Mouse (Mus musculus): ENCODE data around the gene Shtn1. TPM values are rescaled to one million over a fixed set of nuclear protein-coding genes. Genes with fewer than 3 reads are reported as not detected.
A peak's percentile ranks its signal among the peaks of the same experiment; 100 is the strongest.

The Shtn1 gene
- total RNA-seq (2021), result under 1 TPM; 0.67 to 0.99 TPM
- long read RNA-seq, experiment 1, partial matches to known transcripts, result 1 of 3 reads
- long read RNA-seq, experiment 1, other reads (novel, unspliced or antisense), result 0 of 3 reads
- long read RNA-seq, experiment 2, result 0 reads

DNA sequence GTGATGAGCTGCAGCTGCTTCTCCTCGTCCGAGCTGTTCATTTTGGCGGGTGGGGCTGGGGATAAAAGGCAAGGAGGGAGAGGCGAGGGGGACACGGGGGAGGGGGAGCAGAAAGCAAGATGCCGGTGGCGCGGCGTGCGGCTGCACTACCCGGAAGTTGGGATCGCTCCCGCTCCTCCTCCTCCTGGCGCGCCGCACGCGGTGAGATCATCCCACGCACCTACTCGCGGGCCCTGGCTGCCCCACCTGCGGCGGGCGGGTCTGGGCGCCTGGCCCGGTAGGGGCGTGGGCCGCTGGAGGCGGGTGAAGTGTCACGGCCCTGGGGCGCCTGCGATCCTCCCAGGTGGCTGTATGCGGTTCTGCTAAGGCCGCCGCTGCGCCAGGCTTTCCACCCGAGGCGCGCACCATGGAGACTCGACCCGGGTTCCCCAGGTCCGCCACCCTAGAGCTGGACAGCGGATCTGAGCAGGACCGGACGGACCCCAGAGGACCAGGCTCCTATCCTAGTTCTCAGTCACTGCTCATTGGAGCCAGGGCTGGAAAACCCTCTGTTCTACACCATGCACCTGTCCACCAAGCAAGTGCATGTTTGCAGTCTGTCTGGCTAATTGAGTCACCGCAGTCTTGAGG is at the start of gene Shtn1:
TSS of gene Shtn1 (minus strand) at position 629 of the 630 bp plus-strand sequence.
- peak within 1 kb of the TSS; percentile 57 for H3K27ac ChIP-seq
- DNase-seq, result peak; percentile 32
- intact Hi-C loops (cut with DNase I), result no loop called here
- no peak for TF ChIP-seq CTCF (IDR thresholded peaks at IDR 0.05)
- H3K4me3 ChIP-seq, result peak within 1 kb of the TSS; percentile 74

- Histone ChIP-seq H3K27ac (no peak overlapping the region), H3K4me3 (peak overlapping the region; percentile 64)
- TF ChIP-seq CTCF (IDR thresholded peaks at IDR 0.05), result no peak
- DNase-seq, result no peak
- intact Hi-C loops (cut with DNase I), result no loop called here
Observed at GRCm38 (mm10) chr19:59114152-59114551, 38.3 kb upstream of the Shtn1 start.

GRCm38 (mm10) chr19:59109937-59110336 is 34.0 kb upstream of the Shtn1 start:
- H3K27ac ChIP-seq, result no peak overlapping the region
- intact Hi-C loops (cut with DNase I), result no loop called here
- no peak for DNase-seq
- TF ChIP-seq CTCF (IDR thresholded peaks at IDR 0.05), result no peak
- no peak overlapping the region for H3K4me3 ChIP-seq

- intact Hi-C loops (cut with DNase I), result no loop called here
- TF ChIP-seq CTCF (IDR thresholded peaks at IDR 0.05), result no peak
- DNase-seq, result no peak
- no peak overlapping the region for H3K4me3 ChIP-seq
- no peak overlapping the region for H3K27ac ChIP-seq
Observed at GRCm38 (mm10) chr19:59098315-59098714, 22.4 kb upstream of the Shtn1 start.

DNA sequence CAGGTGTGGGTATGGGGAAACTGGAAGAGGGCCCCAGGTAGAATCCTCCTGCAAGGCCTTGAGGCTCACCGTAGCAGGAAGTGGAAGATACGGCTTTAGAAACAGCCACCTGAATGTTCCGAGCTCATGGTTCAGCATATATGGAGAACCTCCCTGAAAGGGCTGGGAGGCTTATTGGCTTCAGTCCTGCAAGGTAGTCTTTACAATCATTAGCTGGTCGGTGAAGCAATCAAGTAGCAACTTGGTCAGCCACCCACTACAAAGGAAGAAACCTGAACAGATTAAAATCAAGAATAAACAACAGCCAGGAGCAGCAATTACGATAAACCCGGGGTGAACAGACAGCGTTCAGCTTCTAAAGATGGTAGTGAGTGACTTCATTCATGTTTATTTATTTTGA is 16.4 kb upstream of the Shtn1 start:
- Histone ChIP-seq H3K4me3 (no peak overlapping the region), H3K27ac (no peak overlapping the region)
- TF ChIP-seq CTCF (IDR thresholded peaks at IDR 0.05), result no peak
- no peak for DNase-seq
- intact Hi-C loops (cut with DNase I), result no loop called here

DNA sequence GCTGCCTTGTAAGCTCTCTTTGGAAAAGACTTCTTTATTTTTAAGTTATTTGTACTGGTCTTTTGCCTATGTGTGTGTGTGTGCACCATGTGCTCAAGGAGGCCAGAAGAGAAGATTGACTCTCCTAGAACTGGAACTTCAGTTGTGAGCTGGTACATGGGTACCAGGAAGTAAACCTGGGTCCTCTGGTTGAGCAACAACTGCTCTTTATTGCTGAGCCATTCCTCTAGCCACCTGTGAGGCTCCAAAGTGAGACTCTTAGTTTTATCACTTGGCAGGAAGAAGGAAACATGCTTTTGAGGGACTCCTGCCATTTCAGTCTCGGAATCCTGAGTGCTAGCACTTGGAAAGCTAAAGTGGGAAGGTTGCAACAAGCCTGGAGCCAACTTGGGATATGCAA is 14.4 kb upstream of the Shtn1 start:
- DNase-seq, result no peak
- TF ChIP-seq CTCF (IDR thresholded peaks at IDR 0.05), result no peak
- H3K4me3 ChIP-seq, result no peak overlapping the region
- intact Hi-C loops (cut with DNase I), result no loop called here
- no peak overlapping the region for H3K27ac ChIP-seq

DNA sequence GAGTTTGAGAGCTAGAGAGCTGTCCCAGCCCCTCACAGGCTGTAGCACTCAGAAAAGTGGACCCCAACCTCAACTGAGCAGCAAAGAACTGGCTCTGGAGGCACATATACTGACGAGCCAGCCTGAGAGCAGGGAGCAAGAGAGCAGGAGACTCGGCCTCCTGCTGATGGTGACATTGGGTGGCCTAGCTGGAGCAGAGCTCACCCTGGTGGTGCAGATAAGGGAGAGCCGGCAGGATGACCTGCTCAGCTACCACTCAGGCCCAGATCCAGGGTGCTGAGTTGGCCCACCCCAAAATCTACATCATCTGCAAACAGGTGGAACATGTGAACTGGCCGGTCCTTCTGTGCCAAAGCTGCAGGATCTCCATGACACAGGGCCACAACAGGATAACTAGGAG is 8.4 kb upstream of the Shtn1 start:
- TF ChIP-seq CTCF (IDR thresholded peaks at IDR 0.05), result peak; percentile 24; the same call in 1 of the 2 replicates
- intact Hi-C loops (cut with DNase I), result no loop called here
- no peak overlapping the region for H3K4me3 ChIP-seq
- DNase-seq, result no peak
- no peak overlapping the region for H3K27ac ChIP-seq

DNA sequence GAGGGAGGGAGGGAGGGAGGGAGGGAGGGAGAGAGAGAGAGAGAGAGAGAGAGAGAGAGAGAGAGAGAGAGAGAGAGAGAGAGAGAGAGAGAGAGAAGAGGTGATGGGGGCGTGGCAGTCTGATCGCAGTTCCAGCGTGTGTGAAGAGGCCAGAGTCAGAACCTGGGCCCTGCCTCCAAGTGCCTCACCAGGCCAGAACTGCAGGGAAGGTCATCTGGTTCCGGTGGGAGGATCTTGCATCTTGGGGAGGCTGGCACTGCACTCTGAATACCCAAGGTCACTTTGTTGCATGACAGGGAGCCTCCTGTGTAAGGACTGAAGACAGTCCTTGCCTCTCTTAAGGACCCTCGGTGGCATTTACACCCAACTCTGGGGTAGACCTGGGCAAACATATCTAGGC is 231 bp upstream of the Shtn1 start:
- intact Hi-C loops (cut with DNase I), result no loop called here
- Histone ChIP-seq H3K27ac (no peak overlapping the region), H3K4me3 (no peak overlapping the region)
- DNase-seq, result no peak
- TF ChIP-seq CTCF (IDR thresholded peaks at IDR 0.05), result no peak

GRCm38 (mm10) chr19:59074841-59075471 is 944 bp downstream of the Shtn1 start:
- H3K27ac ChIP-seq, result peak overlapping the region; percentile 57
- peak; percentile 29 for DNase-seq
- TF ChIP-seq CTCF (IDR thresholded peaks at IDR 0.05), result no peak
- intact Hi-C loops (cut with DNase I), result no loop called here
- peak overlapping the region; percentile 74 for H3K4me3 ChIP-seq

- Histone ChIP-seq H3K4me3 (peak overlapping the region; percentile 74), H3K27ac (no peak overlapping the region)
- intact Hi-C loops (cut with DNase I), result no loop called here
- no peak for TF ChIP-seq CTCF (IDR thresholded peaks at IDR 0.05)
- no peak for DNase-seq
Observed at GRCm38 (mm10) chr19:59074381-59074780, 1.5 kb downstream of the Shtn1 start.

DNA sequence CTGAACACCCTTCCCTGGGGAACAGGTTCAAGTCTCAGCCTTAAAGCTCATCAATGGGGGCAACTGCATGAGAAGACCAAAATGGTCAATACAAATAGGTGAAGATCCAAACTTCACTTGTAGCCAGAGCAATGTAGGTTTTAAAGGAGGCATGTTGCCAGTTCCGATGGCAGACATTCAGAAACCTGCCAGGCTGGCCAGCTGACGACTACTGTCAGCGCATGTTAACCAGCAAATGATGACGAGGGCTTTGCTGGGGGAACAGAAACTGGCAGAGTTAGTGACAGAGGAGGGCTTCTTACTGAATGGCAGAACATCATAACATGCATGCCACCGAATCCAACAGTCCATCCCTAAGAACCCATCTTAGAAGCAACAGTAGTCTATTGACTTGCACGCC is 2.9 kb downstream of the Shtn1 start:
- no peak for TF ChIP-seq CTCF (IDR thresholded peaks at IDR 0.05)
- intact Hi-C loops (cut with DNase I), result no loop called here
- Histone ChIP-seq H3K27ac (no peak overlapping the region), H3K4me3 (no peak overlapping the region)
- no peak for DNase-seq

- Histone ChIP-seq H3K27ac (no peak overlapping the region), H3K4me3 (no peak overlapping the region)
- TF ChIP-seq CTCF (IDR thresholded peaks at IDR 0.05), result no peak
- intact Hi-C loops (cut with DNase I), result no loop called here
- DNase-seq, result no peak
Observed at GRCm38 (mm10) chr19:59071979-59072378, 3.9 kb downstream of the Shtn1 start.

- TF ChIP-seq CTCF (IDR thresholded peaks at IDR 0.05), result no peak
- no peak overlapping the region for H3K27ac ChIP-seq
- no peak overlapping the region for H3K4me3 ChIP-seq
- DNase-seq, result no peak
- intact Hi-C loops (cut with DNase I), result no loop called here
Observed at GRCm38 (mm10) chr19:59071396-59071795, 4.5 kb downstream of the Shtn1 start.

- no peak for DNase-seq
- no peak for TF ChIP-seq CTCF (IDR thresholded peaks at IDR 0.05)
- H3K4me3 ChIP-seq, result no peak overlapping the region
- no peak overlapping the region for H3K27ac ChIP-seq
- intact Hi-C loops (cut with DNase I), result no loop called here
Observed at GRCm38 (mm10) chr19:59067652-59068051, 8.2 kb downstream of the Shtn1 start.
